Mouse (Mus musculus) mouse trophoblast stem cell (cell line): ENCODE data around the gene Aven.

Experiments used
- in situ Hi-C, 2 experiments: fragments of 300-500 bp; cut with MseI, MboI; formaldehyde crosslinking; loops; 2 replicates in 1 of 2; 3 replicates in 1 of 2; pipeline ENCODE4 v1.15.1; 2025

Gene Aven

GRCm38 (mm10) chr2:112637206-112637605 lies 144.4 kb downstream of the Aven start:
- in situ Hi-C loops = no loop called here

- in situ Hi-C loops = no loop called here
These were observed 161.1 kb downstream of the Aven start for GRCm38 (mm10) chr2:112653836-112654235.

- in situ Hi-C loops = no loop called here
These were observed 163.4 kb downstream of the Aven start for GRCm38 (mm10) chr2:112656131-112656530.

GRCm38 (mm10) chr2:112669461-112669860 lies 176.7 kb downstream of the Aven start:
- in situ Hi-C loops = no loop called here

GRCm38 (mm10) chr2:112676175-112676574 lies 183.4 kb downstream of the Aven start:
- in situ Hi-C loops = no loop called here

- in situ Hi-C loops = no loop called here
These were observed 184.0 kb downstream of the Aven start for GRCm38 (mm10) chr2:112676721-112677120.

GRCm38 (mm10) chr2:112677246-112677645 lies 184.5 kb downstream of the Aven start:
- in situ Hi-C loops = no loop called here

GRCm38 (mm10) chr2:112681817-112682216 lies 189.1 kb downstream of the Aven start:
- in situ Hi-C loops = no loop called here
